Mouse (Mus musculus): ENCODE measurements at regions not wholly inside any gene's neighbourhood (a gene's known extent, or its start where the extent isn't known, plus 50 kb on each side); places are given as distances from the start of the nearest gene placed in this dataset.

GRCm38 (mm10) chr14:103948026-103948777, 104.0 kb upstream of the Ednrb start:
- Histone ChIP-seq H3K36me3 (ENCODE audit: control insufficient read depth, insufficient read depth, low read length, poor library complexity, severe bottlenecking) (no peaks in the 10 kb centered on the region), H3K27me3 (ENCODE audit: control insufficient read depth, insufficient read depth, low read length, poor library complexity, severe bottlenecking) (no peaks in the 10 kb centered on the region), H3K9me3 (replicated peaks; ENCODE audit: control insufficient read depth, insufficient read depth, low read length, poor library complexity, severe bottlenecking) (no peaks in the 10 kb centered on the region), H3K4me3 (ENCODE audit: low read depth, low read length) (no peak overlapping the region), H3K27ac (ENCODE audit: insufficient read depth, low read length) (no peak overlapping the region), H3K9ac (ENCODE audit: low read depth, poor library complexity, severe bottlenecking) (no peak overlapping the region), H3K4me1 (ENCODE audit: control insufficient read depth, insufficient read depth, low read length) (no peaks in the 10 kb centered on the region)
- TF ChIP-seq EP300 (IDR thresholded peaks at IDR 0.05; ENCODE audit: insufficient read depth, low read depth, low read length) (no peak), POLR2A (IDR thresholded peaks at IDR 0.05; ENCODE audit: insufficient read depth, low read length) (no peak), CTCF (IDR thresholded peaks at IDR 0.05; ENCODE audit: low read depth, low read length) (no peak)

- Histone ChIP-seq H3K9me3 (replicated peaks; ENCODE audit: control insufficient read depth, insufficient read depth, low read length, poor library complexity, severe bottlenecking) (no peaks in the 10 kb centered on the region), H3K4me1 (ENCODE audit: control insufficient read depth, insufficient read depth, low read length) (no peaks in the 10 kb centered on the region), H3K4me3 (ENCODE audit: low read depth, low read length) (no peak overlapping the region), H3K27ac (ENCODE audit: insufficient read depth, low read length) (no peak overlapping the region), H3K27me3 (ENCODE audit: control insufficient read depth, insufficient read depth, low read length, poor library complexity, severe bottlenecking) (no peaks in the 10 kb centered on the region), H3K36me3 (ENCODE audit: control insufficient read depth, insufficient read depth, low read length, poor library complexity, severe bottlenecking) (no peaks in the 10 kb centered on the region), H3K9ac (ENCODE audit: low read depth, poor library complexity, severe bottlenecking) (no peak overlapping the region)
- TF ChIP-seq POLR2A (IDR thresholded peaks at IDR 0.05; ENCODE audit: insufficient read depth, low read length) (no peak), CTCF (IDR thresholded peaks at IDR 0.05; ENCODE audit: low read depth, low read length) (no peak), EP300 (IDR thresholded peaks at IDR 0.05; ENCODE audit: insufficient read depth, low read depth, low read length) (no peak)
These were observed 101.6 kb upstream of the Ednrb start for GRCm38 (mm10) chr14:103945753-103946152.

GRCm38 (mm10) chr14:103939867-103940266, 95.7 kb upstream of the Ednrb start:
- H3K27ac ChIP-seq (ENCODE audit: insufficient read depth, low read length): no peak overlapping the region

GRCm38 (mm10) chr14:103938937-103939336, 94.7 kb upstream of the Ednrb start:
- H3K27ac ChIP-seq (ENCODE audit: insufficient read depth, low read length): no peak overlapping the region
- H3K9me3 ChIP-seq (replicated peaks; ENCODE audit: control insufficient read depth, insufficient read depth, low read length, poor library complexity, severe bottlenecking): no peaks in the 10 kb centered on the region
- no peaks in the 10 kb centered on the region for H3K27me3 ChIP-seq (ENCODE audit: control insufficient read depth, insufficient read depth, low read length, poor library complexity, severe bottlenecking)
- no peak overlapping the region for H3K9ac ChIP-seq (ENCODE audit: low read depth, poor library complexity, severe bottlenecking)
- no peak overlapping the region for H3K4me3 ChIP-seq (ENCODE audit: low read depth, low read length)
- no peaks in the 10 kb centered on the region for H3K36me3 ChIP-seq (ENCODE audit: control insufficient read depth, insufficient read depth, low read length, poor library complexity, severe bottlenecking)
- H3K4me1 ChIP-seq (ENCODE audit: control insufficient read depth, insufficient read depth, low read length): no peaks in the 10 kb centered on the region
- no peak for TF ChIP-seq POLR2A (IDR thresholded peaks at IDR 0.05; ENCODE audit: insufficient read depth, low read length)
- no peak for TF ChIP-seq CTCF (IDR thresholded peaks at IDR 0.05; ENCODE audit: low read depth, low read length)
- no peak for TF ChIP-seq EP300 (IDR thresholded peaks at IDR 0.05; ENCODE audit: insufficient read depth, low read depth, low read length)

More at GRCm38 (mm10) chr14:103939867-103940266, 95.7 kb upstream of the Ednrb start:
- no peaks in the 10 kb centered on the region for H3K27me3 ChIP-seq (ENCODE audit: control insufficient read depth, insufficient read depth, low read length, poor library complexity, severe bottlenecking)
- TF ChIP-seq CTCF (IDR thresholded peaks at IDR 0.05; ENCODE audit: low read depth, low read length) (no peak), EP300 (IDR thresholded peaks at IDR 0.05; ENCODE audit: insufficient read depth, low read depth, low read length) (no peak), POLR2A (IDR thresholded peaks at IDR 0.05; ENCODE audit: insufficient read depth, low read length) (no peak)
- H3K9me3 ChIP-seq (replicated peaks; ENCODE audit: control insufficient read depth, insufficient read depth, low read length, poor library complexity, severe bottlenecking): no peaks in the 10 kb centered on the region
- no peak overlapping the region for H3K4me3 ChIP-seq (ENCODE audit: low read depth, low read length)
- no peaks in the 10 kb centered on the region for H3K4me1 ChIP-seq (ENCODE audit: control insufficient read depth, insufficient read depth, low read length)
- no peak overlapping the region for H3K9ac ChIP-seq (ENCODE audit: low read depth, poor library complexity, severe bottlenecking)
- no peaks in the 10 kb centered on the region for H3K36me3 ChIP-seq (ENCODE audit: control insufficient read depth, insufficient read depth, low read length, poor library complexity, severe bottlenecking)

- H3K27me3 ChIP-seq (ENCODE audit: control insufficient read depth, insufficient read depth, low read length, poor library complexity, severe bottlenecking): no peaks in the 10 kb centered on the region; the same call in 1 of the 2 replicates
- no peaks in the 10 kb centered on the region for H3K4me1 ChIP-seq (ENCODE audit: control insufficient read depth, insufficient read depth, low read length)
- H3K9me3 ChIP-seq (replicated peaks; ENCODE audit: control insufficient read depth, insufficient read depth, low read length, poor library complexity, severe bottlenecking): no peaks in the 10 kb centered on the region
- H3K4me3 ChIP-seq (ENCODE audit: low read depth, low read length): no peak overlapping the region
- TF ChIP-seq POLR2A (IDR thresholded peaks at IDR 0.05; ENCODE audit: insufficient read depth, low read length) (no peak), EP300 (IDR thresholded peaks at IDR 0.05; ENCODE audit: insufficient read depth, low read depth, low read length) (no peak), CTCF (IDR thresholded peaks at IDR 0.05; ENCODE audit: low read depth, low read length) (no peak)
- no peaks in the 10 kb centered on the region for H3K36me3 ChIP-seq (ENCODE audit: control insufficient read depth, insufficient read depth, low read length, poor library complexity, severe bottlenecking)
- H3K9ac ChIP-seq (ENCODE audit: low read depth, poor library complexity, severe bottlenecking): no peak overlapping the region
- no peak overlapping the region for H3K27ac ChIP-seq (ENCODE audit: insufficient read depth, low read length)
These were observed 94.0 kb upstream of the Ednrb start for GRCm38 (mm10) chr14:103938201-103938600.

DNA sequence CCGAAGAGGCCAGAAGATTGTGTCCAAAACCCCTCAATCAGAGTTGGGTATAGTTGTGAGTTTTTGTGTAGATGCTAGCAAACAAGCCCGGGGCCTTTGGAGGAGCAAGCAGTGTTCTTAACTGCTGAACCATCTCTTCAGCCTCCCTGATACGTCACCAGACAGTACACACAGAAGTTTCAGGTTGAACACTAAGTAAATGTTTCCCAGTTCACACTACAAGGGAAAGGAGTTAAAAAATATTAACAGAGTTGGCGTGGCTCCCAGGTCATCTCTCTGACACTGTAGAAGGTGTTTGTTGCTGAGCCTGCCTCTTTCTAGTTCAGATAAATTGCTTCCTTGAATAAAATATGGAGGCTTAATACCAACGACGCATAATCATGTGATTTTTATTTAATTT, 93.5 kb upstream of the Ednrb start:
- no peak overlapping the region for H3K9ac ChIP-seq (ENCODE audit: low read depth, poor library complexity, severe bottlenecking)
- H3K4me1 ChIP-seq (ENCODE audit: control insufficient read depth, insufficient read depth, low read length): no peaks in the 10 kb centered on the region
- no peak overlapping the region for H3K4me3 ChIP-seq (ENCODE audit: low read depth, low read length)
- H3K36me3 ChIP-seq (ENCODE audit: control insufficient read depth, insufficient read depth, low read length, poor library complexity, severe bottlenecking): no peaks in the 10 kb centered on the region
- TF ChIP-seq EP300 (IDR thresholded peaks at IDR 0.05; ENCODE audit: insufficient read depth, low read depth, low read length): no peak
- TF ChIP-seq POLR2A (IDR thresholded peaks at IDR 0.05; ENCODE audit: insufficient read depth, low read length): no peak
- no peaks in the 10 kb centered on the region; the same call in 1 of the 2 replicates for H3K27me3 ChIP-seq (ENCODE audit: control insufficient read depth, insufficient read depth, low read length, poor library complexity, severe bottlenecking)
- H3K27ac ChIP-seq (ENCODE audit: insufficient read depth, low read length): no peak overlapping the region
- no peaks in the 10 kb centered on the region for H3K9me3 ChIP-seq (replicated peaks; ENCODE audit: control insufficient read depth, insufficient read depth, low read length, poor library complexity, severe bottlenecking)
